Mouse (Mus musculus): ENCODE results near the gene Celf2.

Celf2 gene

GRCm38 (mm10) chr2:6648877-6649276, 860.5 kb downstream of the Celf2 start:
- DNase-seq, result no peak

GRCm38 (mm10) chr2:6647028-6647427, 862.3 kb downstream of the Celf2 start:
- DNase-seq, result no peak

GRCm38 (mm10) chr2:6646325-6646724, 863.0 kb downstream of the Celf2 start:
- DNase-seq, result no peak

- DNase-seq, result no peak
Observed at GRCm38 (mm10) chr2:6642222-6642850, 867.0 kb downstream of the Celf2 start.

GRCm38 (mm10) chr2:6639370-6639769, 870.0 kb downstream of the Celf2 start:
- no peak for DNase-seq

DNA sequence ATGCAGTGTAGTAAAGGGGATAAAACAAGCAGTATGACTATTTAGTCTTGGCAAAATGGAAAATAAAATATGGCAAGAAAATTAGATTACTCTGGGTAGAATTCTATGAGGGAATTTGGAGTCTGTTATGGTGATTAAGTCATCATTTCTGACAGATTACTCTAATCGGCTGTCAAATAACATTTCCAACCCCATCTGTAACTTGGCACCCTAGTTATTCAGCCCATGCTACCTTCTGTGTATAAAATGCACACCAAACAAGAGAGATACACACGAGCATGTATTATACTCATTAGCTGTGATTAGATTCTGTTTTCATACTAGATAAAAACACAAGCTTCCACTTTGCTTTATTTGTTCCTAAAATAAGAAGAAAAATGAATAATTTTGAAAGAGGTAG, 872.2 kb downstream of the Celf2 start:
- DNase-seq, result no peak

DNA sequence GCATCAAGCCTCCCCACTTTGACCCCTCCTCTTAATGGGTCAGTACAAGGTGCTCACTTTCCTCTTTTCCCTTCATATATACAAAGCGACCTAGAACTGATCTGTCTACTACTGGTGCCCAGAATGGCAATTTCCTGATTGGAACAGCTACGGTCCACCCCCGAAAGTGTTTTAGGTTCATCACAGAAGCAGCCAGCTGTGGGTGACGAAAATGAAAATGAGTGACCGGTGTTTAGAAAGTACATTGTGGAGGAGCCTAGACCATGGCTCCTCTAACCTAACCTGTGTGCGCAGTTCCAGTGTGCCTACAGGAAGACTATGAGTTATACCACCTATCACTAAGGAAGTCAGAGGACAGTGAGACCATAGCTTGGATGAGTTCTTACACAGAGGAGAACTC, 874.5 kb downstream of the Celf2 start:
- DNase-seq, result no peak

GRCm38 (mm10) chr2:6633115-6633514, 876.2 kb downstream of the Celf2 start:
- no peak for DNase-seq

- no peak for DNase-seq
Observed at GRCm38 (mm10) chr2:6623802-6624201, 885.6 kb downstream of the Celf2 start.

- DNase-seq, result no peak
Observed at GRCm38 (mm10) chr2:6622082-6622481, 887.3 kb downstream of the Celf2 start.

- no peak for DNase-seq
Observed at GRCm38 (mm10) chr2:6618856-6619255, 890.5 kb downstream of the Celf2 start.

- DNase-seq, result no peak
Observed at GRCm38 (mm10) chr2:6618450-6618849, 890.9 kb downstream of the Celf2 start.

GRCm38 (mm10) chr2:6604347-6604746, 905.0 kb downstream of the Celf2 start:
- DNase-seq, result no peak

DNA sequence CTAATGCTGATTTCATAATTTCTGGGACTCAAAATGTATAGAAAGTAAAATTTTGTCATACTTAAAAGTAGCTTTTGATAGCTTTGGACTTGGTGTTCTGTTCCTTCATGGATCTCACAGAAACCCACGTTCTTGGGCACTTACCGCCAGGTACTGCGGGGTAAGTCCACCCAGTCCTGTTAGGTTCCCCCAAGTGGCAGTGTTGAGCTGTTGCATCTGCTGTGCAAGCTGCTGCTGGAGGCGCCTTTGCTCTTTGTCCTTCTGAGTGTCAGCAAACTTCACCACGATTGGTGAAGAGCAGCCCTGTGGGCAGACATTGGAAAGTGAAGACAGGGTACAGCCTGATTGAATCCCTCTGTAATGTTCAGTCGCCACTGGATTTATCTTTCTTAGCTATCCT, 905.5 kb downstream of the Celf2 start:
- DNase-seq, result no peak

- no peak for DNase-seq
Observed at GRCm38 (mm10) chr2:6602163-6602562, 907.2 kb downstream of the Celf2 start.

GRCm38 (mm10) chr2:6598879-6599167, 910.5 kb downstream of the Celf2 start:
- no peak for DNase-seq

- no peak for DNase-seq
Observed at GRCm38 (mm10) chr2:6598124-6598878, 911.1 kb downstream of the Celf2 start.

GRCm38 (mm10) chr2:6594736-6595135, 914.6 kb downstream of the Celf2 start:
- peak; percentile 81 for DNase-seq

- no peak for DNase-seq
Observed at GRCm38 (mm10) chr2:6594160-6594559, 915.2 kb downstream of the Celf2 start.

- DNase-seq, result no peak
Observed at GRCm38 (mm10) chr2:6593739-6594138, 915.6 kb downstream of the Celf2 start.

GRCm38 (mm10) chr2:6586122-6586681, 923.2 kb downstream of the Celf2 start:
- DNase-seq, result no peak

GRCm38 (mm10) chr2:6585069-6585754, 924.2 kb downstream of the Celf2 start:
- DNase-seq, result no peak

- no peak for DNase-seq
Observed at GRCm38 (mm10) chr2:6582711-6583110, 926.7 kb downstream of the Celf2 start.

DNA sequence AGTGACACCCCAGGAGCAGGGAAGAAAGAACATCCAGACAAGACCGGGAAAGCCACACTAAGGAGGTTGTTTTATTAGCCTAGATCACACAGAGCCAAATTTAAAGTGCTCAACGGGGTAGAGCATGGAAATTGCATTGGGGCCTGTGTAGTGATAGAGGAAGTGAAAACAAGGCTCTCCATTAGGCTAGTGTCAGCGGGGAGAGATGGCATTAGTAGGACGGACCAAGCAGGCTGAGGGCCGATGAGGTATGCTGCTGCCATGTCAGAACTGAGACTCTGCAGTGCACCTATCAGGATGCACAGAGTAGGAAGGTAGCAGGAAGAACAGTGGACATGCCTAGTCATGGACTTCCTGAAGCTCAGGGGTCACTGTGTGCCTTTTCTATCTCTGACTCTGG, 929.3 kb downstream of the Celf2 start:
- no peak for DNase-seq

Measured in layer of hippocampus, adult 9-11 months (tissue).